Mouse (Mus musculus) heart, adult 2 months (tissue): ENCODE results near the gene Slc25a34. TPM values are rescaled to one million over a fixed set of nuclear protein-coding genes. Genes with fewer than 3 reads are reported as not detected.

Experiments used
- DNase-seq, 2 experiments: peaks; one replicate each; pipeline ENCODE4 v3.0.0; 2021
- H3K27ac ChIP-seq: fragments of 200-600 bp; 2 replicates; pipeline ENCODE4 v1.8.1; 2022
- H3K27me3 ChIP-seq: fragments of 200-500 bp; 2 replicates; pipeline ENCODE4 v1.6.1; 2012; ENCODE audit warnings: mild to moderate bottlenecking, low read length, inconsistent platforms, mixed read lengths; ENCODE audit not compliant: control insufficient read depth, insufficient read depth
- H3K36me3 ChIP-seq: fragments of 200-500 bp; 2 replicates; pipeline ENCODE4 v1.6.1; 2012; ENCODE audit warnings: low read length, inconsistent platforms; ENCODE audit not compliant: control insufficient read depth, insufficient read depth
- H3K4me1 ChIP-seq: fragments of 200-500 bp; 2 replicates; pipeline ENCODE4 v1.6.1; 2011; ENCODE audit warnings: low read length; ENCODE audit not compliant: control insufficient read depth, insufficient read depth
- H3K4me3 ChIP-seq: fragments of 200-600 bp; 2 replicates; pipeline ENCODE4 v1.8.1; 2022
- H3K79me2 ChIP-seq: fragments of 200-500 bp; replicated peaks from 2 replicates; pipeline ENCODE4 v1.6.1; 2012; ENCODE audit warnings: mild to moderate bottlenecking, inconsistent platforms, low read length, moderate library complexity, mixed read lengths; ENCODE audit not compliant: control insufficient read depth, insufficient read depth
- H3K9ac ChIP-seq: fragments of 200-500 bp; 2 replicates; pipeline ENCODE4 v1.6.1; 2012; ENCODE audit warnings: low read depth, mild to moderate bottlenecking, control low read depth, inconsistent platforms, low read length, mixed read lengths
- CTCF ChIP-seq: fragments of 200-600 bp; IDR thresholded peaks from 2 replicates; pipeline ENCODE4 v1.8.1; 2022; ENCODE audit warnings: antibody characterized with exemption, mild to moderate bottlenecking, moderate library complexity
- EP300 ChIP-seq: fragments of 200-500 bp; IDR thresholded peaks from 2 replicates; pipeline ENCODE4 v1.6.1; 2011; ENCODE audit warnings: low read depth, low read length, control low read depth; ENCODE audit not compliant: insufficient read depth
- POLR2A ChIP-seq: fragments of 200-500 bp; IDR thresholded peaks from 2 replicates; pipeline ENCODE4 v1.6.1; 2011; ENCODE audit warnings: mild to moderate bottlenecking, low read depth, low read length, control low read depth; ENCODE audit not compliant: insufficient read depth
- WGBS: fragments of 180-500 bp; shearing (Covaris S2); methylation state at CpG from one replicate; pipeline ENCODE4 v1.1.7; 2018; 5-methylcytosine and 5-hydroxymethylcytosine counted together
- intact Hi-C: fragments of 180-260 bp; cut with DNase I; formaldehyde crosslinking; loops from one replicate; pipeline ENCODE4 v1.15.1; 2025
- polyA plus RNA-seq: library from polyadenylated mRNA; depleted of rRNA; stranded (reverse); fragments of >200 nt; gene quantifications from 2 replicates; pipeline ENCODE4 v1.2.3, GENCODE M21; 2012
- total RNA-seq, 2 experiments: library from RNA; stranded (reverse); gene quantifications; 2 replicates each; pipeline ENCODE4 v1.2.3; 2021

Slc25a34 gene
- total and polyA plus RNA-seq, 3 experiments, result 118 to 183 (median 132) TPM

DNA sequence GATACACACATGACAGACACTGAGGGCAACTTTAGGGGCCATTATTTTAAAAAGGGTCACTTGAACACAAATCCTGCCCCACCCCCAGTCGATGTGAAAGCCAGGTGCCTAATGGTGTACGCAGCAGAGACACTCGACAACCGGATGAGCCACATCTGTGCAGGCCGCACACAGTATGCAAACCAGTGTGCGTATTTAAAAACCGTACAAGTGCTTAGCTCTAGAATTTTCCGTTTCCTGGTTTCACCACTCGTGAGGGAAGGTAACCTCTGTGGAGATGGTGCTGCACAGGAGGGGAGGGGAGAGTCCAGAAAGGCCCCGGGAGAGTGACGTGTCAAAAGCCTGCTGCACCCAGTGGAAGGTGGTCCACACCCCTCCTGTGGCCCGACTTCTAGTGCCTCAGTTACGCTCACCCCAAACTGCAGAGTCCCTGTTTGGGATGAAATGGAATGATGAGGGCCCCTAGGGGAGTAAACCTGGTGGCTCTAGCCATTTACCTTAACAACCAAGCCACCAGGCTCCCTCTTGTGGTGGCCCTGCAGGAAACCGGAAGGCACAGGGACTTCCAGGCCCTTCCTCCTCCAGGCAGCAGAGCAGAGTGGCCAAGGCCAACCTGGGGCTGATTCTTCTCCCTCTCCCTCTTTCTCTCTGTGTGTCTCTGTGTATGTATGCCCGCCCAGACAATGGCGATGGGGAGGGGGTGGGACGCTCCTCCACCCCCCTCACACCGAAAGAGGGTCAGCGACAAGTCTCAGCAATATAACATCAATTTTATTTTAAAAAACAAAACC is 1.6 kb upstream of the Slc25a34 start:
- Histone ChIP-seq H3K9ac (no peak overlapping the region), H3K4me3 (no peak overlapping the region), H3K79me2 (no peaks in the 10 kb centered on the region), H3K36me3 (no peaks in the 10 kb centered on the region), H3K27ac (peak overlapping the region; percentile 93; the same call in 1 of the 2 replicates), H3K4me1 (0 out of 2 replicates have a peak, but pooled peaks cover 2% of the 10 kb centered on the region), H3K27me3 (no peaks in the 10 kb centered on the region)
- intact Hi-C loops, result loop anchor here (2.0 kb wide), 1 partner anchor 16 kb away; no protein-coding TSS in a partner anchor
- DNase-seq, result peak; percentile 48 to 58
- WGBS, result 73% methylated on average over 19 of the region's 19 CpGs
- TF ChIP-seq POLR2A, result 0 out of 2 replicates have a peak, but pooled peaks have one; percentile 8
- TF ChIP-seq CTCF, result peak; percentile 73
- TF ChIP-seq EP300, result 0 out of 2 replicates have a peak, but pooled peaks have one; percentile 59

DNA sequence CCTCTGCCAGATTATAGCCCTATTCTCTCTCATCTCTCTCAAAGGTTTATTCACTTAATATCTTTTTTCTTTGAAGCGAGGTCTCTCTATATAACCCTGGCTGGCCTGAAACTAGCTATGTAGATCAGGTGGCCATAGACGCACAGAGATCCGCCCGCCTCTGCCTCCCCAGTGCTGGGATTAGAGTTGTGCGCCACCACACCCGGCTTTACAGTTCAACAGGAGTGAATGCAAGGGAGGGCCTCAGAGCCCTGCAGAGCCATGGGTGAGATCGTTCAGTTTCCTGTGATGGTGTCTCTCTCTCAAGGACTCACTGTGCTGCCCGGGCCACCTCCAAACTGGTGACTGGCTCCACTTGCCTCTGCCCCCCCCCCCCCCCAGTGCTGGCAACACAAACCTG is 513 bp upstream of the Slc25a34 start:
- Histone ChIP-seq H3K36me3 (no peaks in the 10 kb centered on the region), H3K79me2 (no peaks in the 10 kb centered on the region), H3K4me3 (no peak overlapping the region), H3K4me1 (0 out of 2 replicates have a peak, but pooled peaks cover 2% of the 10 kb centered on the region), H3K27me3 (no peaks in the 10 kb centered on the region), H3K9ac (no peak overlapping the region), H3K27ac (peak overlapping the region; percentile 93)
- DNase-seq, result peak in 1 of 2 experiments; percentile 24
- intact Hi-C loops, result loop anchor here (2.0 kb wide), 1 partner anchor 17 kb away; no protein-coding TSS in a partner anchor
- WGBS, result 48% methylated on average over 8 of the region's 8 CpGs
- TF ChIP-seq POLR2A, result no peak
- no peak for TF ChIP-seq CTCF
- no peak for TF ChIP-seq EP300

- peak overlapping the region; percentile 55 for H3K4me3 ChIP-seq
- intact Hi-C loops, result no loop called here
- peak overlapping the region; percentile 93 for H3K27ac ChIP-seq
- 68% methylated on average over 11 of the region's 11 CpGs for WGBS
- no peaks in the 10 kb centered on the region for H3K79me2 ChIP-seq
- H3K27me3 ChIP-seq, result no peaks in the 10 kb centered on the region
- TF ChIP-seq EP300, result no peak
- no peak for TF ChIP-seq CTCF
- TF ChIP-seq POLR2A, result no peak
- peaks cover 3% of the 10 kb centered on the region for H3K4me1 ChIP-seq
- peak overlapping the region; percentile 65 for H3K9ac ChIP-seq
- DNase-seq, result no peak
- H3K36me3 ChIP-seq, result no peaks in the 10 kb centered on the region
Measured at GRCm38 (mm10) chr4:141623037-141623436, 584 bp downstream of the Slc25a34 start.

DNA sequence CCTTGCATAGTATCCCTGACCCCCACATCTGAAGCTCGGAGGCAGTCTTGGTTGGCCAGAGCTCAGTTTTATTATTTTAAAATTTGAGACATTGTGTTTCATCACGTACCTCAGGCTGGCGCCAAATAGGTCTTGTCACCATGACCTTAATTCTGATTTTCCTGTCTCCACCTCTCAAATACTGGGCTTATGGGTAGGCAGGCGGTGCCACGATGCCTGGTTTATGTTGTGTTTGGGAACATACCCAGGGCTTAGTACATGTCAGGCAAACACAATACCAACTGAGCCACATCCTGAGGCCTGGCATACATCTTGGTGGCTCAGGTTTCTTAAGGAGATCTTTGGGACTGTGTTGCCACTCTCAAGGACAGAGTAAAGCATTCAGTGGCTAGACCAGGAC is 1.0 kb downstream of the Slc25a34 start:
- DNase-seq, result peak in 1 of 2 experiments; percentile 16
- Histone ChIP-seq H3K4me1 (peaks cover 3% of the 10 kb centered on the region), H3K27ac (peak overlapping the region; percentile 93), H3K36me3 (no peaks in the 10 kb centered on the region), H3K27me3 (no peaks in the 10 kb centered on the region), H3K4me3 (peak overlapping the region; percentile 55), H3K79me2 (no peaks in the 10 kb centered on the region), H3K9ac (peak overlapping the region; percentile 65)
- no peak for TF ChIP-seq POLR2A
- TF ChIP-seq EP300, result no peak
- TF ChIP-seq CTCF, result no peak
- intact Hi-C loops, result no loop called here
- WGBS, result 45% methylated on average over 5 of the region's 5 CpGs

DNA sequence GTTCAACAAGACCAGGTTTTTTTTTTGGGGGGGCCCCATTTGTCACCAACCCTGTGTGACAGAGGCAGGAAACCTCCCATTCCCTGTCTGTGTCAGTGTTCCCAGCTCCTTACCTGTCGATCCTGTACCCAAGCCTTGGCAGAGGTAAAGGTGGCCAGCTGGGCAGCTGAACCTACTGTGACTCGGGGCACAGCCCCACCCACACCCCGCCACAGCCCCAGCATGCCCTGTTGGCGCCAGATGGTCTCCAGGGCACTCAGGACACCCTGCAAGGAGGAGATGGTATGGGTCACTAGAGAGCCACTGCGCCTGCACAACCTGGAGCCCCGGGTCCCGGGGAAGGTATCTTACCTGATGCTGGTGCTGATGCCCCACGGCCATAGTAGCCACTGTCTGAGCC is 1.5 kb downstream of the Slc25a34 start:
- peaks cover 3% of the 10 kb centered on the region for H3K4me1 ChIP-seq
- H3K4me3 ChIP-seq, result peak overlapping the region; percentile 55
- H3K27ac ChIP-seq, result peak overlapping the region; percentile 93
- intact Hi-C loops, result no loop called here
- H3K27me3 ChIP-seq, result no peaks in the 10 kb centered on the region
- no peaks in the 10 kb centered on the region for H3K79me2 ChIP-seq
- DNase-seq, result peak in 1 of 2 experiments; percentile 39
- no peaks in the 10 kb centered on the region for H3K36me3 ChIP-seq
- WGBS, result 66% methylated on average over 8 of the region's 8 CpGs
- TF ChIP-seq POLR2A, result no peak
- TF ChIP-seq EP300, result no peak
- TF ChIP-seq CTCF, result no peak
- peak overlapping the region; percentile 35 for H3K9ac ChIP-seq

DNA sequence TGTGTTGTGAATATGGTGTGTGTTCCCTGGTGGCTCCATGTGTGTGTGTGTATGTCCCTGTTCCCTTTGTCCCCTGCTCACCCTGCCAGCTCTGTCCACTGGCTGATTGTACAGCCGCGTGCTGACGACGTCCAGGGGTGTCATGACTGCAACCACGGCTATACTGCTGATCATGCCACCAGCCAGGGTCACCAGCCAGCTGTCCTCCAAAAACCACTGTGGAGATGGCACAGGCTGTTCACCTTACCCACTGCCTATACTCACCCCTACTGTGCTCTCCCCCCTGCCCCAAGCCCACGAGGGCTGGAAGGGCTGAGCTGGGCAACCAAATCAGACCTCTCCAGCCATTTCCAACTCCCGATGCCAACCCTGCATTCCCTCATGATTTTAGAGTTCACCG is 2.3 kb downstream of the Slc25a34 start:
- no peaks in the 10 kb centered on the region for H3K27me3 ChIP-seq
- no peak for TF ChIP-seq POLR2A
- no peak for TF ChIP-seq EP300
- no peak for TF ChIP-seq CTCF
- 61% methylated on average over 8 of the region's 8 CpGs for WGBS
- intact Hi-C loops, result no loop called here
- peak in 1 of 2 experiments; percentile 17 for DNase-seq
- peaks cover 3% of the 10 kb centered on the region for H3K4me1 ChIP-seq
- H3K4me3 ChIP-seq, result no peak overlapping the region
- no peaks in the 10 kb centered on the region for H3K36me3 ChIP-seq
- no peaks in the 10 kb centered on the region for H3K79me2 ChIP-seq
- no peak overlapping the region for H3K27ac ChIP-seq
- no peak overlapping the region for H3K9ac ChIP-seq
